Mouse (Mus musculus) frontal cortex, adult 2 months (tissue): ENCODE measurements at regions not wholly inside any gene's neighbourhood (a gene's known extent, or its start where the extent isn't known, plus 50 kb on each side); places are given as distances from the start of the nearest gene placed in this dataset.

Source experiments
- DNase-seq, 2 experiments: peaks; one replicate each; pipeline ENCODE4 v3.0.0; 2022; ENCODE audit warnings: low spot score in 1 of 2; ENCODE audit errors: extremely low spot score in 1 of 2

- peak in 1 of 2 experiments; percentile 53 for DNase-seq
Measured at GRCm38 (mm10) chr8:8486866-8487265, 174.2 kb downstream of the Efnb2 start.

DNA sequence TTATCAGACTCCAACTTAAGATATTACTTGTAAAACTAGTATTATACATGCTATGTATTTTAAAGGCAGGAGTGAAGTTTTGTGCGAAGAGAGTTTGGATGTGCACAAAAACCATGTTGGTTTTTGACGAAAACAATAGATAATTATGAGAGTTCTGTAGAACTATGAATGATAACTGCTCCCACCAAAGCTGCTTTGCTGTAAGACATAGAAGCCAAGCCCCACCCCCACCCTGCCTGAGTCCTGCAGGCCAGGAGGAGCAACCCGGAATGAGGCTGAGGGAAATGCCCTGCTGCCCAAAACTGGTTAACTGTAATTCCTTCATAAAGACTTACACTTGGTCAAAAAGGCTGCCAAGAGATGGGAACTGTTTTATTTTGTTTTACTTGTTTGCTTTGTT, 175.8 kb downstream of the Efnb2 start:
- DNase-seq, result no peak

- no peak for DNase-seq
Measured at GRCm38 (mm10) chr8:8484546-8484945, 176.5 kb downstream of the Efnb2 start.

DNA sequence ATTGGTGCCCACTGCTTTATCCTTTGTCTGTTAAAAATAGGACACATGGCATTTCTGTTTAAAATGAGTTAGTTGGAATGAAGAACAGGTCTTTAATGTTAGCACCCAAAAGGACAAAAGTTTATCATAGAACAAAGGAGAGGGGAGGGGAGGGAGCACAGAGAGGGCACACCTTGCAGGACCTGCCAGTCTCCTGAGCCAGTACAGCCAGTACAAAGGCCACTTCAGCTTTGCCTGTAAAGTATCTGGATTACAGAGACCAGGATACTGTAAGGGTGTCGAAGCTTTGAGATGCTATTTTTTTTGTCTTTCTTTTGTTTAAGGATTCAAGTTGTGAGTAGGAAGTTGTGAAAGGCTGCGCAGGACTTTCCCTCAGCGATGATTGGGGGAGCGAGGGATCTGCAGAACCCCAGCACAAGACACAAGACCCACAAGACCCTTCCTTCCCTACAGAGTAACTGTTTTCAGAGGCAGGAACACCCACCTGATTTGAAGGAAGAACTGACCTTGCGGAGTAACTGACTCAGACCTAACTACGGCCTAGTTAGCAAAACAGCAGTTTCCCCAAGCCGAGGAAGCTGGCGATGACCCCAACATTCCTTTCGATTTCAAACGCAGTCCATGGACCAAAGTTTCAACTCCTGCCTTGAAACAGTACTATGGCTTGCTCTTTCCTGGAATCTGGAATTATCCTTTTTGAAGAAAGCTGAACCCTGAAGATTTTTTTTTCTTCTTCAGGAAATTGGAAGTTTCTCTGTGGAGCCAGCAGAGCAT, 178.1 kb downstream of the Efnb2 start:
- no peak for DNase-seq

GRCm38 (mm10) chr8:8477456-8477855, 183.6 kb downstream of the Efnb2 start:
- DNase-seq, result no peak

- DNase-seq, result no peak
Measured at GRCm38 (mm10) chr8:8468552-8468951, 192.5 kb downstream of the Efnb2 start.

DNA sequence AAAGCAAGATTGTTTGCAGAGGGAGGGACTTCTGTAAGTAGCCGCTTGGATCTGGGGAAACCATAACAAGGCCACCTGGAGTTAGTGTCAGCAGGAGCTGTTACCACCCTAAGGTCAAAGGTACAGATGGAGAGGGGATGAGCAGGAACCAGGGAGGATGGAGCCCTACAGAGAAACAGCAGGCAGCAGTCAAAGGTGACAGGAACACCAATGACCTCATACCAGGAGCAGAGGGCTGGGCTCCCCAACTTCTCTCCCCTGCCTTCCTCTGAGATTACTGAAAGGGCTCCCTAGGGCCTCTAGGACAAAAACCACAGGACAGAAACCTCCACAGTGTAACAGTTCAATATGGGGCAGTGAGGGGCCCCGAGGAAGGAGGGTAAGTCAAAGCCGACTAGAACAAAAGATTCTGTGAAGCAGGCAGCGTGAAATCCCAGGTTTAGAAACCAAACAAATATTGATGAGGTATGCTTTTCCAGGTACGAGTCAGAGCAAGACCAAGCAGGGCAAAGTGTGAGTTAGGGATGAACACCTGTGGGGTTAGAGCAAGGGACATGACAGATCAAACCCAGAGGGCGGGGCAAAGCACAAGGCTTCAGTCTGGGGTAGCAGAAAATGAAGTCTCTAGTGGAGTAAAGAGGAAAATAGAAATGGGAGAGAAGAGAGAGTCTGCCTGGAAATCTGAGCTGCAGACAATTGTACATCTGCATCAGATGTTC, 194.4 kb downstream of the Efnb2 start:
- no peak for DNase-seq

- DNase-seq, result no peak
Measured at GRCm38 (mm10) chr8:8462455-8462854, 198.6 kb downstream of the Efnb2 start.

DNA sequence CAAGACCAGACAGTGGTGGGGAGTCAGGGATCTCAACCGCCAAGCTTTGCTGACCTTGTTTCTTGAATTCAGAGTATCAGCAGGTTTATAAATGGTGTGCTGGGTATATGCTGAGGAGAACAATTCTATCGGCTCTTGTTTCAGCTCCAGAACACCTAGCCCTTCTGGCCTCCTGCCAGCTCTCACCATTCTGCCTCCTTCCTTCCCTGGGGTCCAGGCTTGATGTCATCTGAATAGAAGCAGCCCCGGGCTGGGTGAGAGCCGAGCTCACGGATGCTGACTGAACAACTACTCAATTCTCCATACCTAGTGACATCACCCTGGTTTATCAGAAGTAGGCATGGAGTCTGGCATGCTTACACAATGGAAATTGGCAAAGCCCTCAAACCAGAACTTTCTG, 203.5 kb downstream of the Efnb2 start:
- no peak for DNase-seq

DNA sequence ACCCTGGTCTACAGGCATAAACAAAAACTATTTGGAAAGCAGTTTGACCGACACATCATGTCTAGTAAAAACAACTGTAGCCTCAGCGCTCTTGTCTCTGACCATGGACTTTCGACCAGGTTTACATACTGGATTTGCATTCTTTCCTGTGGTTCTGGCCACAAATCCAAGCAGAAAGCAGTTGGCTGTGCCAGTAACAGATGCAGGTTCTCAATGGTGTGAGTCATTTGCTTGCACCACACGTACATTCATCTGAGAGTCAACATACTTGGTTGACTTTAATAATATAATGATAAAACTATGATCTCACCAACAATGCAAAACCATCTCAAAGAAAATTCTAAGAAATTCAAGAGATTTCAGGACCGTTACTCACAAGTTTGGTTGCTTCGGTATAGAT, 207.1 kb downstream of the Efnb2 start:
- DNase-seq, result no peak

GRCm38 (mm10) chr8:8452226-8452625, 208.8 kb downstream of the Efnb2 start:
- no peak for DNase-seq

- no peak for DNase-seq
Measured at GRCm38 (mm10) chr8:8448911-8449310, 212.1 kb downstream of the Efnb2 start.

GRCm38 (mm10) chr8:8441568-8441967, 219.5 kb downstream of the Efnb2 start:
- DNase-seq, result peak in 1 of 2 experiments; percentile 7

DNA sequence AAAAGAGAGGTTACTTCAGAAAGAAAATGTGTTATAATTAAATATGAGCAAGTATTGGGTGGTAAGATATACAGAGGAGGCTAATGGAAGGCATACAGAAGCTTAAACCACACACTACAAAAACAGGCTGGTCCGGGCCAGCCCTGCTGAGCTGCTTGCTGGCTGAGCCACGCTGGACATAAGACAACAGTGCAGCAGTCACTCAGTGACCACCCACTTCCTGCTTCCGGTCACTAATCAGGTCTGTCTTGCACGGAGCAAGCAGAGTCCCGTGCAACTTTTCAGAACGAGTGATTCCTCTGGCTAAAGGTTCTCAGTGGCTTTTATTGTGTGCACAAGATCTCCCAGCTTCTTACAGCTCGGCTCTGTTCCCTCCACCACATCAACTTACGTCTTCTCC, 220.1 kb downstream of the Efnb2 start:
- DNase-seq, result no peak

GRCm38 (mm10) chr8:8426201-8426600, 234.8 kb downstream of the Efnb2 start:
- DNase-seq, result no peak

GRCm38 (mm10) chr8:8423443-8423842, 237.6 kb downstream of the Efnb2 start:
- no peak for DNase-seq

DNA sequence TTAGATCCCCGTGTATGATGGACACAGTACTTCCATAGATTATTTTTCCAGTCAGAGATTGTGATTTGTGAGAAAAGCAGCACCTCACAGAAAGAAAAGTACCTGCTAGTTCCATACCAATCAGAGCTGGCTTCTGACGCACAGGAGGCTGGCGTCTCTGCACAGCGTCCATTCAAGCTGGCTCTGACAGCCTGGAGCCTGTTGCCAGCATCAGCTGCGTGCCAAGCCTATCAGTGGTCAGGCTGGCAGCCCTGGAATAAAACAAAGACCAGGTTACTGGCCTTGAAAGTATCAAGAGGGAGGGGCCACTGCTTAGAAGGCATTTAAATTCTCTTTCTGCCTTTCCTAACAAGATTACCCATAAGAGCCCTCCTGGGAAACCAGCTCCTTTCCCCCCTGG, 239.3 kb downstream of the Efnb2 start:
- DNase-seq, result no peak

GRCm38 (mm10) chr8:8419360-8420330, 241.4 kb downstream of the Efnb2 start:
- DNase-seq, result peak in 1 of 2 experiments; percentile 7

GRCm38 (mm10) chr8:8418929-8419328, 242.1 kb downstream of the Efnb2 start:
- no peak for DNase-seq

DNA sequence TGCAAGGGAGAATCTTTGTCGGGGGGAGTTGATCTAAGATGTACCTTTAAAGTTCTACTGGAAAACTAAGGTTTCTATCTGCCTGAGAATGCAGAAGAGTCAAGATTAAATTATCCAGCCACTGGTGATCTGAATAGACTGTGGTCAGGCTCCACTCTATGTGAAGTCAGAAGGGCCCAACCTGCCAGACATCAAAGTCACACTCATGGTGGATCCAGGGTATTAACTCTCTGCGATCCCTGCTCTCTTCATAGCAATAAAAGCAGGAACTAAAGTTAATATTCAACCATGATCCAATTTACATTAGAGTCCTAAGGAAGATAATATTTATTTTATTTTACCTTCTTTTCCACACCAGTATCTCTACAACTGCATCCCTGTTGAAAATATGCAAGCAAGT, 242.5 kb downstream of the Efnb2 start:
- DNase-seq, result no peak
